Mouse (Mus musculus): ENCODE measurements at regions not wholly inside any gene's neighbourhood (a gene's known extent, or its start where the extent isn't known, plus 50 kb on each side); places are given as distances from the start of the nearest gene placed in this dataset.
"Not testable (repeated sequence)": the region's sequence is repeated elsewhere in the genome, so short reads cannot be mapped to it uniquely, and the experiment has no call there.

GRCm38 (mm10) chr13:6889446-6889845 is 240.9 kb upstream of the Pfkp start:
- not testable (repeated sequence) for TF ChIP-seq CTCF (conservative IDR thresholded peaks at IDR 0.05; ENCODE audit: low read length); NANOG (IDR thresholded peaks at IDR 0.05; ENCODE audit: borderline replicate concordance, low read length); POU5F1 (IDR thresholded peaks at IDR 0.05; ENCODE audit: borderline replicate concordance, low read length)
